Mouse (Mus musculus) urinary bladder, postnatal 25 days (tissue): ENCODE results near the gene Psip1.
A peak's percentile ranks its signal among the peaks of the same experiment; 100 is the strongest.

ENCODE experiments used
- DNase-seq: peaks from one replicate; pipeline ENCODE4 v3.0.0; 2022; ENCODE audit warnings: low spot score

Psip1 gene

GRCm38 (mm10) chr4:83417160-83417819 lies 69.0 kb downstream of the Psip1 start, which contains the start of gene Snapc3:
Snapc3 (plus strand) TSS chr4:83417724.
- peak; percentile 92 for DNase-seq

DNA sequence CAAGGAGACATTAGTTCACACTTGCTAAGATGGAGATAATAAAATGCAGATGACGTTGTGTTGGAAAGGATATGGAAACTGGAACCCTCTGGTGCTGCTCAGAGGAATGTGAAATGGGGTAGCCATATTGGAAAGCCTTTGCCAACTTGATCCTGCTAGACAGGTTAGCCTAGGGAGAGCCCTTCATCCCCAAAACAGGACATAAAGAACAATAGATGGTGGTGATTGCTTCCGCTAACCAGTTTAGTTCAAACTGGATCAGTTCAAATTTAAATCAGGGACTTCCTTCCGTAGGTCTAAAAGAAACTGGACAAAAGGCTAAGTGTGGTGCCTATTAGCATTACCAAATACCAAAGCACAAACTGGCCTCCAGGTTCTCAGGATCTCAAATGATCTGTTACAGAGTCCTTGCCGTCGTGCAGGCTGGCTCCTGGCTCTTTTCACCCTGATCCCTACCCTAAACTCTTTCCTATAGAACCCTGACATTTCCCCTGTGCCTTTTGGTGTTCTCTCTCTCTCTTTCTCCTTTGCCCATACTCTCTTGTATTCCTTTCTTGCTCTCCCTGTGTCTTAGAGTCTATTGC lies 71.9 kb downstream of the Psip1 start:
- no peak for DNase-seq

- no peak for DNase-seq
These were observed 74.2 kb downstream of the Psip1 start for GRCm38 (mm10) chr4:83412060-83412459.

GRCm38 (mm10) chr4:83409867-83410505 lies 76.3 kb downstream of the Psip1 start:
- DNase-seq = no peak

- DNase-seq = no peak
These were observed 78.6 kb downstream of the Psip1 start for GRCm38 (mm10) chr4:83407688-83408087.
